Mouse (Mus musculus) hindlimb bud, embryonic 11.5 days (tissue): ENCODE results near the gene Ccl7.

ENCODE experiments used
- DNase-seq: peaks from one replicate; pipeline ENCODE4 v3.0.0-alpha.2; 2012; ENCODE audit warnings: low read depth, low spot score; ENCODE audit errors: extremely low spot score

Gene Ccl7

DNA sequence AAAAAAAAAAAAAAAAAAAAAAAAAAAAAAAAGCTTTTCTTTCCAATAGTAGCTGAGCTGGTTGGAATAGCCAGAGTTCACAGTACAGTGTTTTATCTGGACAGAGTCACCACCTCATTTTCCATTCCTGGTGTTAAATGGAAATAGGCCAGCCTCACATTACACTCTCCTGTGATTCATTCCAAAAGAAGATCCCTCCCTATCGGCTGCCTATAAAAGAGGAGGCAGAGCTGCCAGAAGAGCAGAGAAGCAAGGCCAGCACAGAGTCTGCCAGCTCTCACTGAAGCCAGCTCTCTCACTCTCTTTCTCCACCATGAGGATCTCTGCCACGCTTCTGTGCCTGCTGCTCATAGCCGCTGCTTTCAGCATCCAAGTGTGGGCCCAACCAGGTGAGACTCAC is at the start of gene Ccl7:
TSS of gene Ccl7 (plus strand) at position 242 of the 400 bp plus-strand sequence.
- DNase-seq = no peak

DNA sequence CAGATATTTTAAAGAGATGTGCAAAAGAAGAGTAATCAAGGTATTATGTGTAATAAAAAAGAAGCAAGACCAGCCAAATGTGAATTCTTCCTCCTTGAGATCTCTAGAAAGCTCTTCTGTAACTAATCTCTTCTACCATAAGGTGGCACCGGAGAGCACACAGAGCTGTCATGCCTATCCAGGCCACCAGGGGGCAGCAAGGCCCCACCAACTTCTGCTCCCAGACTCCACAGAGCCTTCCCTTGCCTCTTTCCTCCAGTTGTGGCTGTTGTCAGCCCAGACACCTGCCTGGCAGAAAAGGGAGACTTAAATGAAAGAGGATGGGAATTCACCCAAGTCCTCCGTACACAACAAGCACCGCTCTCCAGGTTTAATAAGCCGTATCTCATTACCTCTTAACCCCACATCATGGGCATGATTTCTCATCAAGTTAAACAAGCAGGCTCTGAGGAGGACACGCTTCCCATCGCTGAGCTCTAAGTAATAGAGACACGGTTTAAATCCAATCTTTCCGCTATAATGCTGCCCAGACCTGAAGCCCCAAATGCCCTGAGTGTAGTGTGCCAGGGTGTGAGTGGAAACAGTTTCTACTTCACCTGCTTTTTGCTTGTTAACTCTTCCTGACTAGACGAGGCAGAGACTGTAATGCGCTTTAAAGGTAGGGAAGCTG is 49.2 kb upstream of the Ccl7 start:
- DNase-seq = peak; percentile 47

DNA sequence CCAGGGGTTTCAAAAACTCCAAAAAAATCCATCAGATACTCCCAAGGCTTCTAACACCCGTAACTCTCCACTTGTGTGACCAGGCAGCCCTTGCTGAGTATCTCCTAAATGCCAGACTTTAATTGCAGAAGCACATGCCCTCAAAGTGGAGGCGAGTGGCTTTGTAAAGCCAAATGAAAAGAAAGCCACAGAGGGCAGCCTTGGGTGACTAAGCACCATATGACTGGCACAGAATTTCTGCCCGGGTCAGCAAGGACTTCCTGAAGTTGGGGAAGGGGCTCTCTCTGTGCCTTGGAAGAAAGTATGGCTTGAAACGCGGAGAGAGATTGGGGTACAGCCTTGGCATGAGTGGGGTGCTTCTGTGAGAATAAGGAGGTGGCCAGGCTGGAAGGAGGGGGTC is 48.4 kb upstream of the Ccl7 start:
- DNase-seq = no peak

DNA sequence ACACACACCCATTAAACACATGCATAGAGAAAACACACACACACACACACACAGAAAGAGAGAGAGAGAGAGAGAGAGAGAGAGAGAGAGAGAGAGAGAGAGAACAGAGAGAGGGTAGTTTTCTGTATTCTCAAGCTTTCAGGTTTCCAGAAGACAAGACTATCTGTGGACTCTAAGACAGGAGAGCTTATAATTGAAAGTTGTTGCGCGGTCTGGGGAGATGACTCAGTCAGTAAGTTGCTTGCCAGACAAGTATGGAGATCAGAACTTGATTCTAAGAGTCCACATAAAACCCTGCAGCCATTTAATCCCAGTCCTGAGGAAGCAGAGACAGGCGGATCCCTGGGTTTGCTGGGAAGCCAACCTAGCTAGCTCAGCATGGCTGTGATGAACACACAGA is 46.9 kb upstream of the Ccl7 start:
- no peak for DNase-seq

DNA sequence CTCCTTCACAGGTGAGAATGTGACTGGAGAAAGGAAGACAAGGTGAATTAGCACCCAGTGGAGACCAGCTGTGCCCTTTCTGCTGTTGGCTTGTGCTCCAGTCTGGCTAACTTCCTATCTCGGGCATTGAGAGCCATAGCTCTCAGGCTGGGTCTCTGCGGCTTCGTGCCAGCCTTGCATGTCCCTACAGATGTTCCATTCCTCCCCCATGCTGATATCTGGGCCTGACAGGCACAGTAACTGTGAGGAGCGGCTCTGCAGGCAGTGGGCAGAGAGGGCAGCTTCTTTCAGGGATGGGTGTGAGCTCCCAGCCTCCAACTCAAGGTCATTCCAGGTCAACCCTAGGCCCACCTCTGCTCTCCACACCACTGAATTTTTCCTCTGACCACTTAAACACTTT is 46.0 kb upstream of the Ccl7 start:
- no peak for DNase-seq

DNA sequence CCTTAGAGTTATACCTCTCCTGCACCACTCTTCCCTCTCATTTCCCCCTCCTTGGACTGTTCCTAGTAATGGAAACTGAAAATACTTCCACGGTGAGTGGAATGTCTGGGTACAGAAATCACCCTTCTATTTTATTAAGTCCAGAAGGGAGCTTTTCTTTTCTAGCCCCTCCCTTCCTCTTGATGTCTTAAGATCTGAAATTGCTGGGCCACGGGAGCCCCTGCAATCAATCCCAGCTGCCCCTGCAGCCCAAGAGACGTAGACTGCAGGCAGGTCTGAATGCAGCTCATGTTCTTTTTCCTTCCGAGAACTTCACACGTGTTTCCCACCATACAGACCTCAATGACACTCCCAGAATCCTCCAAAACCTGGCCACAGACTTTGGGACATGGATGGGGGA is 44.9 kb upstream of the Ccl7 start:
- DNase-seq = no peak

DNA sequence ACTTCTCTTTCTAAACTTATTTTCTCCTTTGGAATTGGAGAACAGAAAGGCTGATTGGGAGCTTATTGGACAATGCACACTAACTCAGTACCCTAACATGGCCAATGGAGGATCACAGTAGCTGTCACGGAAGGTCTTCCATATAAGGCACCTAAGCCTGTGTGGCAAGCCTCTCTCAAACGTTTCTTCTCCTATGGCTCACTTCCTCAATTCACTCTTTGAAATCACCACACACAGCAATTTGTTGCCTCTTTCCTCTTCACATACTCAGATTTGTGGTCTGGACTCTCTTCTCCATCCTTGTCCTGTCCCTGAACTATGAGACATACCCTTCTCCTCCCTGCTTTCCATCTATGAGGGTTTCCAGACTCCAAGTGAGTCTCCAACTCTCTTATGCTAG is 40.7 kb upstream of the Ccl7 start:
- DNase-seq = no peak

DNA sequence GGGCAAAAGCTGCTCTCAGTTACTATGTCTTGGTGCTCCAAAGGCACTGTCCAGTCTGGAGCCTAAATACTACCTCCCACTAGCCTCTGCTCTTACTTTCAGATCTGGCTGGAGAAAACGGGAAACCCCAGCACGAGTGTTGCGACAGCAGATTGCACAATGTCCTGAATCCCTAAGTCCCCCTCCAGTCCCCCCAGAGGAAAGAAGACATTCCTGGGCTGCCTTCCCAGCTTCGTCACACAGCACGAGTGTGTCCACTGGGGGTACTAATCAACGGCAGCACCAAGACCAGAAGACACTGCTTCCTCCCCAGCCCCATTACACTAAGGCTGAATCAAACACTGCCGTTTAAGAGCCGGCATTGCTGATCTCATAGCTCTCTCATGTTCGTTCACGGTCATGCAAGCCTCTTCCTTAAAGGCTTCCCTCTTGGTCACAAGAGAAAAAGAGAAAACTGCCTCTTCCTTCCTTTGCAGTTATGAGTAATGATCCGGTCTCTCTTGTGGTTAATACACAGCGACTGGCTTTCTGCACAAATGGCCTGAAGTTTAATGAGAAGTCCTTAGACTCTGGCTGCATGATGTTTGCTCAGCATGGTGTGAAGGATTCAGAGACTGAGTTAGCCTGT is 38.6 kb upstream of the Ccl7 start:
- DNase-seq = no peak

DNA sequence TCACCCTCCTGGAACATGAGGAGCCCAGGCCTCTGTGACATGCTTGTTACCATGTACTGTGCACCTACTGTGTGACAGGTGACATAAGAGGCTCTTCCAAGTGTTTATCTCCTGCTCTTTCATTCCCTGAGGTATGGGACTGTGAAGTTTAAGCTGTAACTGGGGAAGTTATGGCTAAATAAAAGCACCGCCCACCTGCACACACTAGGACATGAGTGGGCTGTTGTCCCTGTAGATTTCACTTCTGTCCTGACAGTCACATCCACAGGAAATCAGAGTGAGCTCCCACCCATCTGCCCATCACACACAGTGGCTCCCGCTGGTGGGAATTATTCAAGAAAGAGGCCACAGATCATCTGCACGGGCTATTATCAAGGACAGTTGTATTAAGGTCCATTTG is 35.4 kb upstream of the Ccl7 start:
- DNase-seq = no peak

DNA sequence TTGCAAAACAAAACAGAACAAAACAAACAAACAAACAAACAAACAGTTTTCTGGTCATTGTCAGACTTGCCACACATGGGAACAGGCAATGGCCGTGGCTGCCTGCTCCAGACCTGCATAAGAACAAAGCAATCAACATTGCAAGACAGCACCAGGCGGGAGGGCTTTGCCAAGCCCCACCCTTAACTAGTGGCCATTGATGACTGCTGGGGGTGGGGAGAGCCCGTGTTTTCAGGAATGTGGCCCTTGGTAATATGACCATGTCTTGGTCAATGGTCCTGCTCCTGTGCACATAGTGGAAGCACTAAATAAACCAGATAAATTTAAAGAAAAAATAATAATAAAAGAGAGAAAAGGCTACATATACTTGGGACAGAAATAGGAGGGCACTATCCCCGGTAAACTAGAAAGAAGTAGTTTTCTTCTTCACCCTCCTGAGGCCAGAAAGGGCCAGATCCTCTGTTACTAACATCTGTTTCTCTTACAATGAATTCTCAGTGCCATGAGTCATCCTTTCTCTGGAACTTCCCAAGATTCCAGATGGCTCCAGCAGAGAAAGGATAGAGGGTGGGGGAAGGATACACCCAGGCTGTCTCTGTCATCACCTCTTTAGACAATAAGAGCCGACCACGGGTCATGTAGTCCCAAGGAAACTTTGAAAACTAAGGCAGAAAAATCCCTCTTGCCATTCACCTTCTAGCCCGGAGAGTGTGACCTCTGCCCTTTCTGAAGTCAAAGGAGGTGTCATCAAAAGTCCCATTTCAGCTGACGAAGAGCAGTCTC is 33.9 kb upstream of the Ccl7 start:
- DNase-seq = no peak

DNA sequence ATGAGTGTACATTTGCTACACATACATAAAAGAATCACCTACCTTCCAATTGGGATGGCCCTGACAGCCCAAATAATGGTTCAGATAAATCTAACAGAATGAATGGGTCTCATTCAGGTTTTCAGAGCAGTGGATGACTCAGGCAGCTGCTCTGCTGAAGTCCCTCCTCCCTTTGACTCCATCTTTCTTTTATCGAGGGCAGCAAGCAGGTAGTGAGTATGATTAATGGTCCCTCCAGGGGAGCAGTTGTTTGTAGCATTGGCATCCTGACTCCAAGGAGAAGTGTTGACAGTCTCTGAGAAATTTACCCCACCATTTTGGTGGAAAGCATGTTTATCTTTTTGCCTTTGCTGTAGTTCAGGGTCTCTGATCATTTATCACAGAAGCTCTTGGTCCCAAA is 31.8 kb upstream of the Ccl7 start:
- no peak for DNase-seq

DNA sequence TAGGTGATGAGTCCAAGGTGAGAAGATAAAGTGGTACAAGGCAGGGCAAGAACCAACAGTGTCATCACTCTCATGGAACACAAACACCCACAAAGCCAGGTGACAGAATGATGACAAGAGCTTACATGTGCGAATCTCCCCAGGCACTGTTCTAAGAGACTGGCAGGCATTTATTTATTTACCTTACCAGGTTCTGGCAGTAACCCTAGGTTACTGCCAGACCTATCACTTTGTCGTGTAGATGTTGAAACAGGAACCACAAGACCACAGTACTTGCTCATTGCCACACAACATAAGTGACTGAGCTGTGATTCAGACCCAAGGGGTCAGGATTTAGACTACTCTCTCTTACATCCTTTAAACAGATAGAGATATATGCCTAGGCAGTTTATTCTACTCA is 30.4 kb upstream of the Ccl7 start:
- DNase-seq = no peak

DNA sequence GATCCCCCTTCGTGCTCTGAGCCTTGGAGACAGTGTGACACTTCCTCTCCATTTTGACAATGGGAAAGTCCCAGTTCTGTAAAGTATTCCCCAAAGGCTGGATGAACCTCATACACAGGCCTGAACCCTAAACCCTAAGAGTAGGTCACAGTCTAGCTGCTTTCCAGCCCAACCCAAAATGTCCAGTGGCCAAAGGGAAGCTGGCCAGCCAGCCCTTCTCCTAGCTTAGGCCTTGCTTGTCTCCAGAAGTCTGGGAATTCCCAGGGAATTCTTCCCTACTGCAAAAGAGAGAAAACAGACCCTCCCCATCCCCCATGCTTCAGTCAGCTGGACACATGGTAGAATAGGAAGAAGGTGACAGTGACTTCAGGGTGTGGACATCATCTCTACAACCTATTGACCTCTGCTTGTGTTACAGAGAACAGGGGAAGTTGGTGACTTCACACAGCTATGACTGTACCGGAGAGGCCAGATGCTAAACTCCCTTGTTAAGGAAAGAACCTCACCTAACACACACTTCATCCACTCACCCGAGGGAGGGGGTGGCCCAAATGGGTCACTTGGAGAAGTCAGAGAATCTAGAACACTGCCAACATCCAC is 29.2 kb upstream of the Ccl7 start:
- no peak for DNase-seq

DNA sequence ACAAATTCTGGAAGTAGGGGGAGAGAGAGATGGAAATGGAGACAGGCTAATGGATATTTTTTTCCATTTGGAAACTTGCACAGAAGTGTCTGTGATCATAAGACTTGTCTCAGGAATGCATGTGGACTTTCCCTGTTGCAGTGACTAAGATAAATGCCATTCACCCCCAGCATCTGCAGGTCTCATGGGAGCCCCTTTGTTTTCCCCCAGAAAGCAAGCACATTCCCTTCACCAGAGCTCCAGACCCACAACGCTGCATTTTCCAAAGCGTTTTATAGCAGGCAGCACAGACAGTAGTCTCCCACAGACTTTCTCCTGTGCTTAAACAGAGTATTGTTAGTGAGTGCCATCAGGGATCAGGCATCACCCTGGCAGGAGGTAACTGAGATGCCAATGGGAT is 26.1 kb upstream of the Ccl7 start:
- DNase-seq = no peak

DNA sequence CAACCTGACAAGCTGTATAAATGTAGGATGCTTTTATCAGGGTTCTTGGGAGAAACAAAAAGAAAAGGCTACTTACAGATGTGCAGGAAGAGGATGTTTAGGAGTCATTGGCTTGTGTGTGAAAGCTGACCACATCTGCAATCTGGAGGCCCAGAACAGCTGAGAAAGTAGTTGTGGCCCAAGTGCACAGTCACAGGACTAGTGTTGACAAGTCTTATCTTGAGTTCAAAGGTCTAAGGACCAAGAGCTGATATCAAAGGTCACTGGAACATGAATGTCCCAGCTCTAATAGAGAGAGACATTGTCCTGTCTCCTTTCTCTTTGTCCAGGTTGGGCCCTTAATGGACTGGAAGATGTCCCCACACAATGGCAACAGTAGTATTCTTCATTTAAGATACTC is 25.7 kb upstream of the Ccl7 start:
- DNase-seq = no peak

DNA sequence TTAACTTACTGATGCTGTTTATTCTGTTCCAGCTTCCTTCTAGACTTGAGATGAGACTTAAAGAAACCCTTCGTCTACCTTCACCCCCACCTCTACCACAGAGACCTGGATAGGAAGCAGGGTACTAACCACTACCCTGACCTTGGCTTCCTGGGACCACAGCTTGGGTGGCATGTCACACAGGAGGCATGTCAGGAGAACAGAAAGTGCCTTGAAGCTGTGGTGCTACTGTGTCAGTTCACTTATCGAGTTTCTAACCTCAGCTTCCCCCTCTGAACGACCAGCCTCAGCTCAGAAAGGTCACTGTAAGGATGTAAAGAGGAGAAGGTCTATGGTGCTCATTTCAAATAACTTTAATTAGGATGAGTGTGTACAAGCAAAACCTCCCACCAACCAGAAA is 24.1 kb upstream of the Ccl7 start:
- no peak for DNase-seq

DNA sequence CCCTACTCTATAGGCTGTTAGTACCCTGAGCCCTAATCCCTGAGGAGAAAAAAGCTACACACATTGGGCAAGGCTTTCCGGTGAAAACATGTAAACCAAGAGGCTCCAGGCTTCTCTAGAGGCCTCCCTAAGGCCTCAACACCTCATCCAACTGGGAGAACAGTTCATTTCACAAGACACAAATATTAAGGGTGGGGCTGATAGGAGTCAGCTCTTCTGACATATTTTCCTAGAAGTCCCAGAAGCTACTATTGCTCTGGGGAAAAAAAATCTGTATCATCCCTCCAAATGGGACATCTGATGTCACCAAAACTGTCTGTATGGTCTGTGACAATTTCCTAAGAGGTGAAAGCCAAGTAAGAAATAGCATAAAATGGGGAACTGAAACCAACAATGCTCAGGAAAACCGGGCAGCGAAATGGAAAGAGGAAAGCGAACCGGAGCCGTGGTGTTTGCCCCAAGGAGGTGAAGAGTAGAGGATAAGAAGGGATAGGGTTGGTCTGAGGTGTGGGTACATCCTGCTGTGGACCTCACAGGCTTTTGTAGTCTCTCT is 22.9 kb upstream of the Ccl7 start:
- DNase-seq = no peak

DNA sequence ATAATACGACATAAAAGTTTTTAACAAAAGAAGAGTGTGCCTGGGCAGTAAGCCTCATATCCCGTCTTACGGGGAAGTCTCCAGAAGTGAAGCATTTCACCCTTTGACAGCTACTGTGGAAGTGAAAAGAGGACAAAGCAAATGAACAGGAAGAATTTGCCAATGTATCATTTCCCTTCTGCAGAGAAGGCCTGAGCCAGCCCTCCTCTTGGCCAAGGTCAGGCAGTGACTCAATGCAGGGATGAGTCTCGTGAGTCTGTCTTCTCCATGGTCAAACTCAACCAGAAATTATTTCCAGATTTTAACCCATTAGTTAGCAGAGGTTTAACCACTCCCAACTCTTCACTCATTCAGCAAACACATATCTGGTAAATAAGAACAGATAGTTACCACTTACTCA is 21.7 kb upstream of the Ccl7 start:
- no peak for DNase-seq

DNA sequence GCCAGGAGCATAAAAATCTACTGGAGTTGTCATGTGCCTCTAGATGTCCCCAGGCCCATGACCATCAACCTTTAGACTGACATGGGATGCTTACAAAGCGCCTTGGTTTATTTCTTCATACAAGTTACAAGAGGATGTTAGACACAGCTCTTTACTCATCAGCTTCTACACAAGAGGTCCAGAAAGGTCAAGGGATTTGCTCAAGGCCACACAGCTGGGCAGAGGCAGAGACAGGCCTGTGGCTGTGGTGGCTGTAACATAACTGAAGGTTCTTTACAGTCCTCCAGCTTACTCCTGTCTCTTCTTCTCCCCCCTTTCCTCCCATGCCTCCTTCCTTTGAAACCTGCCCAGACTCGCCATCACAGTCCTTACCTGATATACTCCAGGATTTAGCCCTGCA is 15.3 kb upstream of the Ccl7 start:
- no peak for DNase-seq

DNA sequence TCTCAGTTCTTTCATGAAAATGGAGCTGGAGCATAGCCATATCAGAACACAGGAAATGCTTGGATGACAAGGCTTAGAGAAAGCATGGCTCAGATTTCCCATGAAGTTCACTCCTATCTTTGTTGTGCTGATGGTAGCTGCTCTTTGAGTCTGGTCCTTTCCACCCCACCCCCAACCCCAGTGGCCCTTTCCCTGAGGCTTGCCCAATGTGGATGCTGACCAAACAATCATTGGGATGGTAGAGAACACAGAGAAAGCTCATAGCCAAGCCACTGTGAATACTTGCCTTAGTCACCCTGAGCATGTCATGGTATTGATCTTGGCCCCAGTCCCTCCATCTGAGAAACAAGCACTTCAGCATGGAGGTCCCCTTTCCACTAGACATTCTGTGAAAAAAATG is 13.4 kb upstream of the Ccl7 start:
- no peak for DNase-seq

DNA sequence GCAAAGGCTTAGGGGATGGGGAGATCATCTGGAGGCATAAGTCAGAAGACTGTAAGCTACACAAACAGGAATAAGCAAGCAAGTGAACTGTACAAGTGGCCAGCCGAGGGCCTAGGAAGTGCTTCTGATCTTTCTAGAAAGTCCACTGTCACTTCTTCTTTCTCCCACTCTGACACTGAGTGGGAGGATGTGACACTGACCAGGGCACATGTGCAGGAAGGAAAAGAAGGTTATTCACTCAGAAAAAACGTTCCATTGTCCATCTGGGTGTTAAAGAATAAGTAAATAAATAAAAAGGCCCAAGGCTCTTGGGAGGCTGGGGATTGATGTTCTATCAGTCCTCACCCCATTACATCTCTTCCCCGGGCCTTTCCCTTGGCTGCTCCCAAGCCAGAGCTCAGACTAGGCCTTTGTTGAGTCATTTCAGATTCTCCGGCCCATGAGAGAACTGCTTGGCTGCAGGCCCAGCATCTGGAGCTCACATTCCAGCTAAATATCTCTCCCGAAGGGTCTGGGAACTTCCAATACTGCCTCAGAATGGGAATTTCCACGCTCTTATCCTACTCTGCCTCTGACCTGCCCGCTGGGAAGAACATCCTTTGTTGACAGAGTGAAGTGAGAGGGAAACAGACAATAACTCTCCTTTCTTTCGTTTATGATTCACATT is 12.7 kb upstream of the Ccl7 start:
- no peak for DNase-seq
